Mouse (Mus musculus) hindbrain, embryonic 14.5 days (tissue): ENCODE measurements around the gene Hnrnpul1. TPM values are rescaled to one million over a fixed set of nuclear protein-coding genes. Genes with fewer than 3 reads are reported as not detected.

Experiments
- ATAC-seq: fragments of 200-750 bp; cut with Nextera tagmentation; 2 replicates; pipeline ENCODE4 v1.8.0; 2017; ENCODE audit warnings: moderate number of reproducible peaks, mild to moderate bottlenecking, moderate TSS enrichment, moderate library complexity; ENCODE audit not compliant: low FRiP score
- DNase-seq: peaks from one replicate; pipeline ENCODE4 v3.0.0-alpha.2; 2015; ENCODE audit warnings: low spot score
- H3K27ac ChIP-seq: fragments of 300-500 bp; sonication (generic); 2 replicates; pipeline ENCODE4 v1.5.1; 2014; ENCODE audit warnings: mild to moderate bottlenecking, moderate library complexity
- H3K27me3 ChIP-seq: fragments of 300-500 bp; sonication (generic); 2 replicates; pipeline ENCODE4 v1.6.1; 2014; ENCODE audit warnings: mild to moderate bottlenecking, low read length, mixed read lengths; ENCODE audit not compliant: control insufficient read depth, insufficient read depth
- H3K36me3 ChIP-seq: fragments of 300-500 bp; sonication (generic); replicated peaks from 2 replicates; pipeline ENCODE4 v1.6.1; 2014; ENCODE audit not compliant: control insufficient read depth, insufficient read depth
- H3K4me1 ChIP-seq: fragments of 300-500 bp; sonication (generic); replicated peaks from 2 replicates; pipeline ENCODE4 v1.6.1; 2014; ENCODE audit warnings: antibody characterized with exemption, low read length, mixed read lengths; ENCODE audit not compliant: control insufficient read depth, insufficient read depth
- H3K4me2 ChIP-seq: fragments of 300-500 bp; sonication (generic); replicated peaks from 2 replicates; pipeline ENCODE4 v1.6.1; 2014; ENCODE audit warnings: mild to moderate bottlenecking, moderate library complexity
- H3K4me3 ChIP-seq: fragments of 300-500 bp; sonication (generic); replicated peaks from 2 replicates; pipeline ENCODE4 v1.5.1; 2014; ENCODE audit warnings: mild to moderate bottlenecking, low read length
- H3K9ac ChIP-seq: fragments of 300-500 bp; sonication (generic); 2 replicates; pipeline ENCODE4 v1.6.1; 2014
- H3K9me3 ChIP-seq: fragments of 300-500 bp; sonication (generic); 2 replicates; pipeline ENCODE4 v1.6.1; 2016; ENCODE audit warnings: low read length; ENCODE audit not compliant: control insufficient read depth
- WGBS: fragments of 180-500 bp; shearing (Covaris S2); extraction: QIAGEN DNeasy Blood & Tissue Kit; methylation state at CpG from one replicate; pipeline ENCODE4 v1.1.7; 2014; 5-methylcytosine and 5-hydroxymethylcytosine counted together
- polyA plus RNA-seq: library from polyadenylated mRNA; unstranded; fragments of >200 nt; fragmentation: Nextera tagmentation; extraction: Ambion mirVana; gene quantifications from 2 replicates; pipeline ENCODE4 v1.2.1, GENCODE M21; 2014

Gene Hnrnpul1
- polyA plus RNA-seq, 1 experiment from 2014 or later = 54.7 TPM

DNA sequence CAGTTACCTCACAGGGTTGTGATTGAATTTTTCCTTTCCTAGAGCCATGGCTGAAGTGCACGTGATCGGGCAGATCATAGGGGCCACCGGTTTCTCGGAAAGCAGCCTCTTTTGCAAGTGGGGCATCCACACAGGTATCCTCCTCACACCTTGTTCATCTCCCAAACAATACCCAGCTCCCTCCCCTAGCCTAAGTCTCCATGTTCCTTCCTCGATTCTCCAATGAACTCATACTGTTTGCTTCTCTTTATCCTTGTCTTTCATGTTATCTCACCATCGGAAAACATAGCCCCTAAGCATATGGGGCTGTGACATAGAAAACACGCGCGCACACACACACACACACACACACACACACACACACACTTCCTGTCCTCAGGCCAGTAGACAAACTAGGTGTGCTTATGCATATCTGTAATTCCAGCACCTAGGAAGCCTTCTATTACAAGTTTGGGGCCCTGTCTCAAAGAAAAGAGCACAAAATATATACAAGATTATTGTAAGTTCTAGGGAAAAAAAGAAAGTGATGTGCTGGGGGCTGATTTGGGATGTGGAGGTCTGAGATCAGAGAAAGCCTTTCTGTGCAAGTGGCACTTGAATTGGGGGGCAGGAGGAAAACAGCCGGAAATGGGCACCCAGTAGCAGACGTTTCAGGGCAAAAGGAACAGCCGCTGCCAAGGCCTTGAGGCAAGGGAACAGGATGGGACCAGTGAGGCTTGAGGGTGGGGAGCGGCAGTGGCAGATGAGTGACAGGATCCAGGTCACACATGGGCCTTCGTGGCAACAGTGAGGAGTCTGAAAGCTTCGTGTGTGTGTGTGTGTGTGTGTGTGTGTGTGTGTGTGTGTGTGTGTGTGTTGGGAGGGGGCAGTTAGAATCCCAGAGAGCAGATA, 73.0 kb downstream of the Hnrnpul1 start:
- Histone ChIP-seq H3K27ac (peak overlapping the region; percentile 93), H3K27me3 (peaks cover 22% of the 10 kb centered on the region), H3K9me3 (no peaks in the 10 kb centered on the region), H3K36me3 (no peaks in the 10 kb centered on the region), H3K4me2 (peak overlapping the region; percentile 46), H3K4me1 (peaks cover 6% of the 10 kb centered on the region; the same call in 1 of the 2 replicates), H3K4me3 (peak overlapping the region; percentile 49), H3K9ac (peak overlapping the region; percentile 67)
- DNase-seq (no peak), ATAC-seq (0 out of 2 replicates have a peak, but pooled peaks have one; percentile 0)
- 63% methylated on average over 15 of the region's 15 CpGs for WGBS

DNA sequence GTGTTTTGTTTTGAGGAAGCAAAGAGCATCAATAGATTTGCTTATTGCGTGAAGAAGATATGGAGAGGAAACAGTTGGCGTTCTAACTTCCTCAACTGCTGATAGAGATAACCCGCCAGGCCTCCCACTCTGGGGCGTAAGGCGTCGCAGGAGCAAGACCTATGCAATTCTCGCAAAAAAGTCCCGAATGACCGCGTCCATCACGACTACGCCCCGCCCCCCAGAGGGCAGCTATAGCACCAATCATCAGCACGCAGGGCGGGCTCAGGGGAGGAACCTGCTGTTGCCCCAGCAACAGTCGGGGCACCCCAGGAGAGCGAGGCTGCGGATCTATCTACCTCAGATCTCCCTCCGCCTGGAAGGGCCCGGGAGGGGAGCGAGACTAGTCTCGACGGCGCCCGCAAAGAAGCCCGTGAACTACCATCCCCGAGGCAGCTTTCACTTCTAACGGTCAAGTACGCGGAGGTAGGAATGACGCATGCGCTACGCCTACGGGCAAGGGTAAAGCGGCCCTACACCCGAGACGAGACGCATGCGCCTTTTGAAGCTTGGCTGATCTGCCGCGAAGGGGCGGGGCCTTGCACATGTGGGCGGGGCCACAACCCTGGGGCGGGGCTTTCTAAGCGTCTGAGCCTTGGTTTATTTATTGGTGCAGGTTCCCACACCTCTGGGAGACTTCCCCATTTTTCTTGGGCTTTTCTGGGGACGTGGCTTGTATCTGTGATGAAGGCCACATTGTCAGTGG, 73.9 kb downstream of the Hnrnpul1 start, which contains the start of gene B9d2:
Gene B9d2 (plus strand): TSS at position 267 of the 745 bp plus-strand sequence.
- peak; percentile 93 for ATAC-seq

DNA sequence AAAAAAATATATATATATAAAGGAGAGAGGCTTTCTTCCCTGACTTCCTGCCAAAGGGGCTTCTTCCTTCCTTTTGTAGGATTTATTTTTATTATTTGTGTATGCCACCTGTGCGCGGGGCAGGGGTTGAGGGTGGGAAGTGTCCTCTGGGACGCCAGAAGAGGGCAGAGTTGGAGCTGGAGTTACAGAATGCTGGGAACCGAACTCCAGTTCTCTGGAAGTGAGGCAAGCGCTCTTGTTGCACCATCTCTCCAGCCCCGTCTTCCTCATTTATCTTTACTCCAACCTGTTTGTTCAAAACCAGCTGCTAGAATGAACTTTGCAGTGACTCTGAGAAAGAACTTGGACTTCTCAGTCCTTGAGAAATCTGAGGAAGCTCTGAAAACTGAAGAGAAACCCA, 74.6 kb downstream of the Hnrnpul1 start:
- Histone ChIP-seq H3K9me3 (no peaks in the 10 kb centered on the region), H3K4me3 (peak overlapping the region; percentile 49)
- no peak for DNase-seq

More for the DNA sequence above, 73.9 kb downstream of the Hnrnpul1 start, which contains the start of gene B9d2:
- Histone ChIP-seq H3K4me1 (peaks cover 6% of the 10 kb centered on the region; the same call in 1 of the 2 replicates), H3K27me3 (peaks cover 14% of the 10 kb centered on the region), H3K9ac (peak within 1 kb of the TSS; percentile 67), H3K9me3 (no peaks in the 10 kb centered on the region), H3K4me2 (peak within 1 kb of the TSS; percentile 46), H3K36me3 (no peaks in the 10 kb centered on the region), H3K4me3 (peak within 1 kb of the TSS; percentile 49), H3K27ac (peak within 1 kb of the TSS; percentile 93)
- DNase-seq = peak; percentile 94
- under 1% methylated on average over 46 of the region's 46 CpGs for WGBS

DNA sequence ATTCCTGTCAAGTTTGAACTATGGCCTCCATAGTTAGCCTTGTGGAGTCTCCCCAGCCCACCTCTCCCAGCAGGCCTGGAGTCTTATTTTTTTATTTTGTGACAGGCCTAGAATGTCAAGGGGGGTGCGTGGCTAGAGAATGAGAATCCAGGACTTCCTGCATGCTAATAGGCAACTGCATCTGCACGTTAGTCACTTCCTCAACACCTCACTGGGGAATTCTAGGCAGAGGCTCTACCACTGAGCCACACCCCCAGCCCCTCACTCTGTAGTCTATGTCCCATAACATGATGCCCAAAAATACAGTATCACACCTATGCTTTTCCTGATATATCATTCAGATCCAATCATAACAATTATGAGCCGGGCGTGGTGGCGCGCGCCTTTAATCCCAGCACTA, 77.5 kb downstream of the Hnrnpul1 start:
- ATAC-seq (no peak), DNase-seq (no peak)
- Histone ChIP-seq H3K9ac (no peak overlapping the region), H3K9me3 (no peaks in the 10 kb centered on the region), H3K4me1 (peaks cover 12% of the 10 kb centered on the region), H3K27ac (peak overlapping the region; percentile 61), H3K4me2 (no peak overlapping the region), H3K27me3 (peaks cover 36% of the 10 kb centered on the region), H3K4me3 (no peak overlapping the region), H3K36me3 (no peaks in the 10 kb centered on the region)
- 84% methylated on average over 7 of the region's 7 CpGs for WGBS

More for the DNA sequence above, 74.6 kb downstream of the Hnrnpul1 start:
- no peaks in the 10 kb centered on the region for H3K36me3 ChIP-seq
- 16% methylated on average over 6 of the region's 6 CpGs for WGBS
- peak overlapping the region; percentile 93; the same call in 1 of the 2 replicates for H3K27ac ChIP-seq
- H3K4me1 ChIP-seq = peaks cover 8% of the 10 kb centered on the region
- peaks cover 15% of the 10 kb centered on the region for H3K27me3 ChIP-seq
- peak overlapping the region; percentile 67; the same call in 1 of the 2 replicates for H3K9ac ChIP-seq
- ATAC-seq = no peak
- H3K4me2 ChIP-seq = peak overlapping the region; percentile 46

DNA sequence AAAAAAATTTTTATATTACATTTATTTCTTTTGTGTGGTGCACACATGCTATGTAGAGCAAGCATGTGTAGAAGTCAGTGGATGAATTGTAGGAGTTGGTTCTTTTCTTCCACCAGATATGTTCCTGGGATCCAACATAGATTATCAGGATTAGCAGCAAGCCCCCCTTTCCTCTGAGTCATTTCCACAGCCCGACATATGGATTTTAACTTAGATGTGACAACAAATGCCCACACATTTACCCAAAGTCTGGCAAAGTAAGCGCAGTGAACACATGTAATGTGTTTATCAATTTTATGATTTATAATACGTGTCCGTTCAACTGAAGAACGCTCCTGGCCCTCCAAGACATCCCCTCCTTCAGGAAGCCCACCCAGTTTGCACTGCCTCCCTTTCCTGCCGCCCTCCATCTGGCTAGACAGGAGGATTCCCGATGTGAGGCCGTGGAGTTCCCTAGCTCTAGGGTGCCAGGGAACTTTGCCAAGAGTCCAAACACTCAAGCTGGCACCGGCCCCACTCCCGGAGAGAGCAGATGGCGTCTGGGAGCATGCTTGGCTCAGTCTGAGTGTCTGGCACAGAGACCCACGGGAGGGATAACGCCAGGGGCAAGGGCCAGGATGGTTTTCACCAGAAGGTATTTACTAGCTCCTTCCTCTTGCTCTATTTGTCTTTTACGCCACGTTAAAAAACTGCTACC, 78.3 kb downstream of the Hnrnpul1 start:
- Histone ChIP-seq H3K27ac (peak overlapping the region; percentile 61), H3K27me3 (peaks cover 36% of the 10 kb centered on the region), H3K36me3 (no peaks in the 10 kb centered on the region), H3K9me3 (no peaks in the 10 kb centered on the region), H3K4me2 (no peak overlapping the region), H3K4me1 (peaks cover 12% of the 10 kb centered on the region), H3K4me3 (no peak overlapping the region), H3K9ac (no peak overlapping the region)
- DNase-seq (peak; percentile 83), ATAC-seq (peak; percentile 38)
- WGBS = 45% methylated on average over 15 of the region's 15 CpGs

DNA sequence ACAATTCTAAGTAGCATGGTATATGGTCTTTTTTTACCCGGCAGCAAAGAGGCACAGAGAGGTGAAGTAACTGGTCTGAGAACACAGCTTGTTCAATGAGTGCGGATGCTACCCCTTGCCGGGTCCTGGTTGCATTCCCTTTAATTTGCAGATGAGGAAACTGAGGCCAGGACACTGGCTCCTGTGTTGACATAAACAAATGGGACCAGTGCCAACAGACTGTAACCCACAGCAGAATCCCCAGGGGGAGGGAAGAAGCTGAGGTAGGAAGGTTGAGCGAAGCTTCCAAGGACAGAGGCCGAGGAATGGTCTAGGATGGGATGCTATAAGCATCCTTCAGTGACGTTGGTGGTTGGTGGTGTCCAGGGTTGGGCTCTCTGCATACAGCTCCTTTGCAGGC, 79.2 kb downstream of the Hnrnpul1 start:
- 28% methylated on average over 6 of the region's 6 CpGs for WGBS
- Histone ChIP-seq H3K4me1 (peaks cover 12% of the 10 kb centered on the region), H3K9me3 (no peaks in the 10 kb centered on the region), H3K36me3 (no peaks in the 10 kb centered on the region), H3K4me2 (peak overlapping the region; percentile 65), H3K9ac (peak overlapping the region; percentile 59; the same call in 1 of the 2 replicates), H3K27ac (no peak overlapping the region), H3K27me3 (peaks cover 36% of the 10 kb centered on the region), H3K4me3 (peak overlapping the region; percentile 41)
- no peak for ATAC-seq
- no peak for DNase-seq

DNA sequence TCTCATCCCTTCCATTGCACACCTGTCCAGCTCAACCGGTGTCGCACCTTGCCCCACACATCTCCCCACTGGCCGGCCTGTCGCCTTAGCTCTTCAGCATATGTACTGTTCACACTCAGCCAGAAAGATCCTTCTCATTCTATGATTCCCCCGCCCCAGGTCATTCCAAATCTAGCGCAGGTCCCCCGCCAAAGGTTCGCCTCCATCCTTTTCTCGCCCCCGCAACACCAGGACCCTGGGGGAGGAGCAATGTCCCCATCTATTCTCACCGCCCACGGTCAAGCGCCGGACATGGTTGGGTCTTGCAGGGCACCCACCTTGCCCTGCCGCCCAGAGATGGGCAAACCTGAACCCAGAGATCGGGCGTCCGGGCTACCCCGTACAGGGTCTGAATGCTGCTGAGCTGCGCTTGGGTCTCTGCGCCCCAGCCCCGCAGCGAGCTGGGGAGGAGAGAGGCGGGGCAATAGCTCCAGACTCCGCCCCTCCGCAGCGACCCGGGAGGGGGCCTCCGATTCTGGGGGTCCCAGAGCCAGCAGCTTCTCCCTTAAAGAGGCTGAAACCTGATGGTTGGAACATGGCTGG, 79.7 kb downstream of the Hnrnpul1 start, which contains the start of gene Tmem91:
Gene Tmem91 (minus strand): TSS at position 448 of the 582 bp plus-strand sequence.
- Histone ChIP-seq H3K9me3 (no peaks in the 10 kb centered on the region), H3K9ac (peak within 1 kb of the TSS; percentile 59), H3K4me2 (peak within 1 kb of the TSS; percentile 65), H3K27me3 (peaks cover 36% of the 10 kb centered on the region), H3K27ac (no peak within 1 kb of the TSS), H3K4me3 (peak within 1 kb of the TSS; percentile 41), H3K36me3 (0 out of 2 replicates have a peak, but pooled peaks cover 3% of the 10 kb centered on the region), H3K4me1 (peaks cover 7% of the 10 kb centered on the region; the same call in 1 of the 2 replicates)
- ATAC-seq (peak; percentile 55), DNase-seq (peak; percentile 34)
- 3% methylated on average over 29 of the region's 29 CpGs for WGBS

DNA sequence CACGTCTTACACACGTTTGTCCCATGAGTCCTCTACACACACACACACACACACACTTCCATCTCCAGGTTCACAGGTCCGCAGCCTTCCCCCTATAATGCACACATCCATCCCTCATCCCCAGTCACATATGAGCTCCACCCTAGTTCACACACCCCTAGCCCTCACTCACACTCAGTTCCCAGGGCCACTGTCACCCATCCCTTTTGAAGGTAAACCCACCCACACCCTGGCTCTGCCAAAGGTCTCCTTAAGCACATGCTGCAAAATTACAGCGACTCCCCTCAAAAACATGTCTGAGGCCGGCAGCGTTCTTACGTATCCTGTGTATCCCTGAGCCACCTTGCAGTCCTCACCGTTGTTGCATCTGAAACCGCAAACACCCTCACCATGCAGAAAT, 80.3 kb downstream of the Hnrnpul1 start:
- H3K27ac ChIP-seq = no peak overlapping the region
- H3K4me2 ChIP-seq = peak overlapping the region; percentile 65
- DNase-seq (no peak), ATAC-seq (no peak)
- peak overlapping the region; percentile 59 for H3K9ac ChIP-seq
- WGBS = 27% methylated on average over 9 of the region's 9 CpGs
- 0 out of 2 replicates have a peak, but pooled peaks cover 3% of the 10 kb centered on the region for H3K36me3 ChIP-seq
- peaks cover 6% of the 10 kb centered on the region; the same call in 1 of the 2 replicates for H3K4me1 ChIP-seq
- peak overlapping the region; percentile 41 for H3K4me3 ChIP-seq
- no peaks in the 10 kb centered on the region for H3K9me3 ChIP-seq
- peaks cover 36% of the 10 kb centered on the region for H3K27me3 ChIP-seq
